Mouse (Mus musculus) small intestine, adult 2 months (tissue): Measurements from ENCODE around the gene Trim41. TPM values are rescaled to one million over a fixed set of nuclear protein-coding genes. Genes with fewer than 3 reads are reported as not detected.
"Not testable (repeated sequence)": the region's sequence is repeated elsewhere in the genome, so short reads cannot be mapped to it uniquely, and the experiment has no call there.

Experiments used
- H3K27ac ChIP-seq: fragments of 200-500 bp; 2 replicates; pipeline ENCODE4 v1.5.1; 2012; ENCODE audit warnings: low read depth, low read length, control low read depth, inconsistent platforms; ENCODE audit not compliant: insufficient read depth
- H3K27me3 ChIP-seq: fragments of 200-500 bp; 2 replicates; pipeline ENCODE4 v1.6.1; 2012; ENCODE audit warnings: mild to moderate bottlenecking, moderate library complexity, low read length, inconsistent platforms; ENCODE audit not compliant: control insufficient read depth, insufficient read depth
- H3K36me3 ChIP-seq: fragments of 200-500 bp; 2 replicates; pipeline ENCODE4 v1.6.1; 2012; ENCODE audit warnings: mild to moderate bottlenecking, low read length, control low read depth, inconsistent platforms; ENCODE audit not compliant: control insufficient read depth, insufficient read depth
- H3K4me1 ChIP-seq: fragments of 200-500 bp; 2 replicates; pipeline ENCODE4 v1.6.1; 2012; ENCODE audit warnings: low read length, inconsistent platforms, mixed read lengths; ENCODE audit not compliant: control insufficient read depth, insufficient read depth, insufficient read length
- H3K4me3 ChIP-seq: fragments of 200-500 bp; 2 replicates; pipeline ENCODE4 v1.5.1; 2012; ENCODE audit warnings: low read depth, mild to moderate bottlenecking, control low read depth, inconsistent platforms, low read length, moderate library complexity
- CTCF ChIP-seq: fragments of 200-500 bp; IDR thresholded peaks from 2 replicates; pipeline ENCODE4 v1.5.1; 2012; ENCODE audit warnings: low read depth, mild to moderate bottlenecking, control low read depth, inconsistent platforms, low read length, moderate library complexity, mixed read lengths; ENCODE audit not compliant: insufficient replicate concordance, insufficient read length; ENCODE audit errors: extremely low read depth
- POLR2A ChIP-seq: fragments of 200-500 bp; IDR thresholded peaks from 2 replicates; pipeline ENCODE4 v1.6.1; 2012; ENCODE audit warnings: low read depth, mild to moderate bottlenecking, control low read depth, inconsistent platforms, low read length, moderate library complexity
- WGBS: fragments of 180-500 bp; shearing (Covaris S2); methylation state at CpG from one replicate; pipeline ENCODE4 v1.1.7; 2018; 5-methylcytosine and 5-hydroxymethylcytosine counted together
- polyA plus RNA-seq: library from polyadenylated mRNA; depleted of rRNA; stranded (reverse); fragments of >200 nt; gene quantifications from 2 replicates; pipeline ENCODE4 v1.2.3, GENCODE M21; 2012

Gene Trim41
- polyA plus RNA-seq, 1 experiment: 18.7 TPM

DNA sequence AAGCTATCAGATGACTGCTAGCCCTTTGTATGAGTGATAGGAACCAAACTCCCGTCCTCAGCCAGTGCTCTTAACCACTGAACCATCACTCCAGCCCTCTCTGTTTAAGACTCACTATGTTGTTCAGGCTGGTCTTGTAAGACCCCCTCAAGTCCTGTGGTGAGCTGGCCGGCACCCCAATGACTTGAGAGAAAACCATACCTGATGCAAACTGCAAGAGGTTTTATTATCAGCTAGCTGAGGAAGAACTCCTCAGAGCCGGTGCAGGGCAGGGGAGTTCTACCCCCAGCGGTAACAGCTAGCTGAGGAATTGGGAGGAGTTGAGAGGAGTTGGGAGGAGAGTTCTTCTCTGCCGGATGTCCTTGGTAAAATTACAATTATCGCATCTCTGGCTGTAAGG, 10.8 kb upstream of the Trim41 start:
- TF ChIP-seq CTCF: no peak
- Histone ChIP-seq H3K27me3 (no peaks in the 10 kb centered on the region), H3K4me3 (no peak overlapping the region), H3K36me3 (no peaks in the 10 kb centered on the region), H3K4me1 (peaks cover 7% of the 10 kb centered on the region; the same call in 1 of the 2 replicates), H3K27ac (no peak overlapping the region)
- 89% methylated on average over 6 of the region's 6 CpGs for WGBS

DNA sequence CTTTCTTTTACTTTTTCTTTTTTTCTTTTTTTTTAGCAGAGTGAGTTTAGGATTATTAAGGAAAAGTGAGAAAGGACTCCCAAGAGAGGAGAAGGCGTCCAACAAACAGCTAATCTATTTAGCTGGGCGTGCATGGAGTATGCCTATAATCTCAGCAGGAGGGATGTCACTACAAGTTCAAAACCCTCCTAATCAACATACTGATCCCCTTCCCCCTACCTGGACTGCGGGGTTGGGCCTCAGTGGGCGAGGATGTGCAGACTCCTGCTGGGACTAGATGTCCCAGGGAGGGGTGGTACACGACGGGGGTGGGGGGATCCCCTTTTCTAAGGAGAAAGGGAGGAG, 9.6 kb upstream of the Trim41 start:
- Histone ChIP-seq H3K36me3 (no peaks in the 10 kb centered on the region), H3K4me3 (peak overlapping the region; percentile 54), H3K4me1 (peaks cover 7% of the 10 kb centered on the region; the same call in 1 of the 2 replicates), H3K27me3 (no peaks in the 10 kb centered on the region), H3K27ac (no peak overlapping the region)
- under 1% methylated on average over 6 of the region's 6 CpGs for WGBS
- TF ChIP-seq CTCF: no peak
- no peak for TF ChIP-seq POLR2A

DNA sequence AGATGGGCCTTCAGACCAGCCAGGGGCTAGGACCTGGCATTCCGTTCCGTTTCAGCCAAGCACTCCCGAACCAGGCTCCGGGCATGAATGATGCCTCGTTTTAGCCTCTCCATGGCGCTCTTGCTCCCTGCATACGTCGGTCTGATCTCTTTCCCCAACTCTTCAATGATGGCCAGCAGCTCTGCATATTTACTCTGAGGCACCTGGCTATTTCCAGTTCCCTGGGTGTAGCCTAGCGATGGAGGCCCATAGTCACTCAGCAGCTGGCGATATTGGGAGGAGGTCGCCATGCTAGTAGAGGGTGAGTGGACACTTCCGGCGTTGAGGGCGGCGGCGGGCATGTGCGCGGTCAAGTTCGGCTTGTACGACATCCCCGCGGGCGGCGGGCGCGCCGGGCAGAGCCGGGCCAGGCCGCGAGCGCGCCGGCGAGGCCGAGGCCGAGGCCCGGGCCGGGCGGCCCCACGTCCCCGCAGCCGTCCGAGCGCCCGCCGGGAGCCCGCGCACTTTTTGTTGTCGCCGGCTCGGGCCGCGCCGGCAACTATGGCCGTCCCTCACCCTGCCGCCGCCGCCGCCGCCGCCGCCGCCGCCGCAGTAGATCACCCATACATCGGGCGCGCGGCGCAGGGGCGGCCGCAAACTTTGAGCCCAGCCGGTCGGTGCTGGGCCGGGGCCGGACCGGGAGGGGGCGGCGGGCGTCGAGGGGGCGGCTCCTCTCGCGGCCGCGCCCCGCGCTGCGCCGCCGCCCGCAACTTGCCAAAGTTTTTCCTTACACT, 9.0 kb upstream of the Trim41 start, which contains the start of the genes Trim7 and Gm12184:
Trim7 (plus strand) TSS at position 162 of the 773 bp plus-strand sequence.
Gm12184 (minus strand) TSS at position 677 of the 773 bp plus-strand sequence.
- H3K36me3 ChIP-seq, H3K27me3 ChIP-seq, H3K4me1 ChIP-seq: not testable (repeated sequence)
- H3K4me3 ChIP-seq: peak within 1 kb of the TSS; percentile 54
- H3K27ac ChIP-seq: 0 out of 2 replicates have a peak within 1 kb of the TSS, but pooled peaks have one; percentile 30
- under 1% methylated on average over 43 of the region's 92 CpGs for WGBS

GRCm38 (mm10) chr11:48824311-48824830, 7.2 kb upstream of the Trim41 start:
- Histone ChIP-seq H3K36me3 (no peaks in the 10 kb centered on the region), H3K4me3 (peak overlapping the region; percentile 52), H3K27ac (no peak overlapping the region), H3K4me1 (peaks cover 7% of the 10 kb centered on the region; the same call in 1 of the 2 replicates), H3K27me3 (no peaks in the 10 kb centered on the region)
- no peak for TF ChIP-seq POLR2A
- no peak for TF ChIP-seq CTCF
- WGBS: 25% methylated on average over 22 of the region's 22 CpGs

GRCm38 (mm10) chr11:48823536-48823972, 6.4 kb upstream of the Trim41 start:
- Histone ChIP-seq H3K36me3 (no peaks in the 10 kb centered on the region), H3K4me3 (peak overlapping the region; percentile 52), H3K27ac (no peak overlapping the region), H3K27me3 (no peaks in the 10 kb centered on the region), H3K4me1 (peaks cover 7% of the 10 kb centered on the region; the same call in 1 of the 2 replicates)
- no peak for TF ChIP-seq POLR2A
- no peak for TF ChIP-seq CTCF
- 2% methylated on average over 15 of the region's 15 CpGs for WGBS

GRCm38 (mm10) chr11:48822768-48823512, 5.8 kb upstream of the Trim41 start:
- H3K4me1 ChIP-seq: peaks cover 7% of the 10 kb centered on the region; the same call in 1 of the 2 replicates
- no peak overlapping the region for H3K4me3 ChIP-seq
- H3K27ac ChIP-seq: no peak overlapping the region
- TF ChIP-seq POLR2A (no peak), CTCF (no peak)
- no peaks in the 10 kb centered on the region for H3K27me3 ChIP-seq
- no peaks in the 10 kb centered on the region for H3K36me3 ChIP-seq
- WGBS: 52% methylated on average over 14 of the region's 14 CpGs

DNA sequence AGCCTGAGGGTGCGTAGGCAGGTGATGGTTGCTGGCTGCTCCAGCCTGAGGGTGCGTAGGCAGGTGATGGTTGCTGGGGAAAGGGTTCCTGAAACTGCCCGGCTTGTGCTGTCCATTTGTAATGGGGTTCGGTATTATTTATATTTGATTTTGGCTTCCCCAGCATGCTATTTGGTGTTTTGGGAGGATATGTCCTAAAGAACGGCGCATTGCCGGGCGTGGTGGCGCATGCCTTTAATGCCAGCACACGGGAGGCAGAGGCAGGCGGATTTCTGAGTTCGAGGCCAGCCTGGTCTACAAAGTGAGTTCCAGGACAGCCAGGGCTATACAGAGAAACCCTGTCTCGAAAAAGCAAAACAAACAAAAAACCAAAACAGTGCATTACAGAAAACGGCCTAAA, 4.1 kb upstream of the Trim41 start:
- H3K27ac ChIP-seq, H3K4me1 ChIP-seq, H3K4me3 ChIP-seq, H3K36me3 ChIP-seq, H3K27me3 ChIP-seq: not testable (repeated sequence)
- 87% methylated on average over 14 of the region's 14 CpGs for WGBS
